Comparison of ENCODE assay signal across 8 mouse cellular contexts in the genomic region with DNA sequence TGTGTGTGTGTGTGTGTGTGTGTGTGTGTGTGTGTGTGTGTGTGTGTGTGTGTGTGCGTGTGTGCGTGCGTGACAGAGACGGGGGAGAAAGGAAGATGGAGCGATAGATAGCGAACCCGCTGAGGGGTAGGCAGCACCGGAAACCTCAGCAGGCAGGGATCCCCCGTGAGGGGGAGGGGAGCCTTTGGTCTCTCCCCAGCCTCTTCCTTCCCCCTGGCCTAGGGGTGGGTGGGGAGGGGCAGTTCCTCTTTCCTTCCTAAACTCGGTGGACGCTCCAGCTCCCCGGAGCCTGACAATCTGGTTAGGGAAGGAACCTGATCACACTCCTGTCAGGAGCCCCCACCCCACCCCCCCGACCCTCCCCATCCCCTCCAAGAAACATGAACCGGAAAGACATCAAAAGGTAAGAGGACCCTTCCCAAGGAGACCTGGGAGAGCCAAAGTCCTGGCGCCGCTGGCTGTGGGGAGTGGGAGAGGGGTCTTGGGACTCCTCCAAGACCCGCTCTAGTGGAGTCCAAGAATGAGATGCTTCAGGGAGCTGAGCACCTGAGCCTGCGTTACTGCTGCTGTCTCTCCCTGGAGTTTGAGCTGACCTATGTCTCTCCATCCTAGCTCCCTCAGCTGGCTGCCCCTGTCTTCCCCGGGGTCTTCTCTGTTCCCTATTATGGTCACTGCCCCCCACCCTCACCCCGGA. TPM values are rescaled to one million over a fixed set of nuclear protein-coding genes. Genes with fewer than 3 reads are reported as not detected.
A peak's percentile ranks its signal among the peaks of the same experiment; 100 is the strongest.
DNase-seq lines count a peak whose midpoint lies in the region; ATAC-seq and TF ChIP-seq lines count a peak whose summit lies in the region.

A gene (plus strand): TSS at position 159 of the 694 bp plus-strand sequence.

- peaks cover 4% of the 10 kb centered on the region; the same call in 1 of the 2 replicates for H3K4me1 ChIP-seq in kidney, embryonic 14.5 days (ENCODE audit: control insufficient read depth, insufficient read depth, low read length)
- peaks cover 6% of the 10 kb centered on the region; the same call in 1 of the 2 replicates for H3K4me1 ChIP-seq in forebrain, embryonic 13.5 days
- 0 out of 2 replicates have a peak, but pooled peaks cover 10% of the 10 kb centered on the region for H3K4me1 ChIP-seq in intestine, embryonic 14.5 days (replicated peaks; ENCODE audit: control insufficient read depth, insufficient read depth, low read length)
- no peaks in the 10 kb centered on the region for H3K4me1 ChIP-seq in lung, postnatal 0 days (ENCODE audit: insufficient read depth, low read depth, low read length)

- under 1% methylated on average over 14 of the region's 20 CpGs for WGBS in kidney, embryonic 14.5 days
- 4% methylated on average over 9 of the region's 20 CpGs for WGBS in forebrain, embryonic 13.5 days
- WGBS in intestine, embryonic 14.5 days: 2% methylated on average over 17 of the region's 20 CpGs
- 3% methylated on average over 14 of the region's 20 CpGs for WGBS in lung, postnatal 0 days

- TF ChIP-seq EP300 in lung, postnatal 0 days (IDR thresholded peaks at IDR 0.05): no peak

- no peaks in the 10 kb centered on the region for H3K36me3 ChIP-seq in kidney, embryonic 14.5 days (ENCODE audit: control insufficient read depth, insufficient read depth, low read length)
- no peaks in the 10 kb centered on the region for H3K36me3 ChIP-seq in forebrain, embryonic 13.5 days (ENCODE audit: poor library complexity, severe bottlenecking)
- no peaks in the 10 kb centered on the region for H3K36me3 ChIP-seq in intestine, embryonic 14.5 days (ENCODE audit: control insufficient read depth, insufficient read depth, low read length)
- no peaks in the 10 kb centered on the region for H3K36me3 ChIP-seq in lung, postnatal 0 days (ENCODE audit: insufficient read depth, low read length)

- H3K9me3 ChIP-seq in kidney, embryonic 14.5 days (ENCODE audit: control insufficient read depth, low read length): no peaks in the 10 kb centered on the region
- H3K9me3 ChIP-seq in forebrain, embryonic 13.5 days (replicated peaks): no peaks in the 10 kb centered on the region
- no peaks in the 10 kb centered on the region for H3K9me3 ChIP-seq in intestine, embryonic 14.5 days (ENCODE audit: control insufficient read depth, low read length)
- H3K9me3 ChIP-seq in lung, postnatal 0 days (ENCODE audit: low read length): no peaks in the 10 kb centered on the region

- ATAC-seq in kidney, embryonic 14.5 days (ENCODE audit: low FRiP score, low TSS enrichment): peak; percentile 72; the same call in 1 of the 2 replicates
- no peak for ATAC-seq in forebrain, embryonic 13.5 days
- no peak; the same call in 1 of the 2 replicates for ATAC-seq in intestine, embryonic 14.5 days (replicated peaks; ENCODE audit: low FRiP score, low TSS enrichment, low read depth)
- ATAC-seq in lung, postnatal 0 days: peak; percentile 65

- TF ChIP-seq CTCF in lung, postnatal 0 days (IDR thresholded peaks at IDR 0.05): no peak

- DNase-seq in kidney, adult 18-20 months: no peak
- DNase-seq in intestine, embryonic 14.5 days (ENCODE audit: low spot score): peak; percentile 63
- peak; percentile 40 for DNase-seq in lung, postnatal 0 days (ENCODE audit: low spot score)
- DNase-seq in retina, embryonic 14.5 days (ENCODE audit: low spot score): peak; percentile 41
- no peak for DNase-seq in frontal cortex, postnatal 25 days (ENCODE audit: low spot score in 2 of 2)
- no peak for DNase-seq in urinary bladder, adult 2 months (ENCODE audit: low spot score)

- H3K27me3 ChIP-seq in kidney, embryonic 14.5 days (ENCODE audit: control insufficient read depth, insufficient read depth, low read length): no peaks in the 10 kb centered on the region
- H3K27me3 ChIP-seq in forebrain, embryonic 13.5 days: peaks cover 23% of the 10 kb centered on the region
- H3K27me3 ChIP-seq in intestine, embryonic 14.5 days (replicated peaks; ENCODE audit: control insufficient read depth, insufficient read depth, low read length): no peaks in the 10 kb centered on the region
- no peaks in the 10 kb centered on the region for H3K27me3 ChIP-seq in lung, postnatal 0 days (replicated peaks; ENCODE audit: insufficient read depth, low read length)

- H3K27ac ChIP-seq in kidney, embryonic 14.5 days (ENCODE audit: low read depth, low read length): no peak within 1 kb of the TSS
- H3K27ac ChIP-seq in forebrain, embryonic 13.5 days: no peak within 1 kb of the TSS
- H3K27ac ChIP-seq in intestine, embryonic 14.5 days (ENCODE audit: low read depth): no peak within 1 kb of the TSS
- H3K27ac ChIP-seq in lung, postnatal 0 days (ENCODE audit: low read length): no peak within 1 kb of the TSS

- H3K4me3 ChIP-seq in kidney, embryonic 14.5 days (ENCODE audit: low read length): peak within 1 kb of the TSS; percentile 30
- peak within 1 kb of the TSS; percentile 26 for H3K4me3 ChIP-seq in forebrain, embryonic 13.5 days
- H3K4me3 ChIP-seq in intestine, embryonic 14.5 days (ENCODE audit: low read depth, low read length): peak within 1 kb of the TSS; percentile 25
- peak within 1 kb of the TSS; percentile 12; the same call in 1 of the 2 replicates for H3K4me3 ChIP-seq in lung, postnatal 0 days (ENCODE audit: low read depth, low read length)

- peak within 1 kb of the TSS; percentile 40; the same call in 1 of the 2 replicates for H3K9ac ChIP-seq in kidney, embryonic 14.5 days (ENCODE audit: low read depth, low read length)
- peak within 1 kb of the TSS; percentile 34; the same call in 1 of the 2 replicates for H3K9ac ChIP-seq in forebrain, embryonic 13.5 days
- H3K9ac ChIP-seq in intestine, embryonic 14.5 days (ENCODE audit: low read length): peak within 1 kb of the TSS; percentile 16; the same call in 1 of the 2 replicates
- H3K9ac ChIP-seq in lung, postnatal 0 days (replicated peaks; ENCODE audit: low read depth): no peak within 1 kb of the TSS

- H3K4me2 ChIP-seq in kidney, embryonic 14.5 days (replicated peaks; ENCODE audit: low read depth, low read length): peak within 1 kb of the TSS; percentile 58
- H3K4me2 ChIP-seq in forebrain, embryonic 13.5 days: peak within 1 kb of the TSS; percentile 53
- H3K4me2 ChIP-seq in intestine, embryonic 14.5 days (ENCODE audit: low read length): peak within 1 kb of the TSS; percentile 49
- peak within 1 kb of the TSS; percentile 44 for H3K4me2 ChIP-seq in lung, postnatal 0 days (replicated peaks; ENCODE audit: low read depth, low read length)

RNA-seq across cellular contexts. Expression of the gene that starts here (rescaled TPM):
- polyA plus RNA-seq in kidney, embryonic 14.5 days (2014; fragmentation: Nextera tagmentation; extraction: Ambion mirVana): 0.68 and 1.1 TPM in 2 replicates
- 0.48 and 0.57 TPM in 2 replicates for polyA plus RNA-seq in forebrain, embryonic 13.5 days (2015; fragmentation: Nextera tagmentation; extraction: Ambion mirVana)
- polyA plus RNA-seq in intestine, embryonic 14.5 days (2014; fragmentation: Nextera tagmentation; extraction: Ambion mirVana): 0.54 and 0.96 TPM in 2 replicates
- polyA plus RNA-seq in lung, postnatal 0 days (2015; fragmentation: Nextera tagmentation; extraction: Ambion mirVana): 1.3 and 2.4 TPM in 2 replicates
- 5.6 and 6.7 TPM in 2 replicates for polyA plus RNA-seq in urinary bladder, adult 2 months (2012; rRNA removed)

Comparison
In these comparisons a context has a peak if more than half of its experiments do, and no peak if none do; other contexts are left out.
1. Peak in DNase-seq, H3K4me3 ChIP-seq, H3K9ac ChIP-seq and H3K4me2 ChIP-seq in intestine, embryonic 14.5 days; RNA of the gene not detected or under 1 TPM.
2. ATAC-seq: peak in kidney, embryonic 14.5 days (single experiment) and lung, postnatal 0 days (single experiment); none in forebrain, embryonic 13.5 days (single experiment) and intestine, embryonic 14.5 days (single experiment).
3. DNase-seq: peak in lung, postnatal 0 days (single experiment) and retina, embryonic 14.5 days (single experiment); none in kidney, adult 18-20 months (single experiment), frontal cortex, postnatal 25 days (0 of 2) and urinary bladder, adult 2 months (single experiment).
4. Peak in every context shown above with its lines, with median percentiles within 50 percentile points of each other: H3K4me2 ChIP-seq and H3K4me3 ChIP-seq.